In genomic region chr7:99979081-99979480, GRCm38 (mm10) we compare ENCODE assay signal across 8 mouse cellular contexts. TPM values are rescaled to one million over a fixed set of nuclear protein-coding genes. Genes with fewer than 3 reads are reported as not detected.
DNase-seq lines count a peak whose midpoint lies in the region; ATAC-seq and TF ChIP-seq lines count a peak whose summit lies in the region.

No protein-coding gene starts in this region.

- TF ChIP-seq CTCF in gastrocnemius, adult 2 months (IDR thresholded peaks at IDR 0.05) = no peak

- H3K4me3 ChIP-seq in gastrocnemius, adult 2 months = peak overlapping the region; percentile 99
- H3K4me3 ChIP-seq in forebrain, embryonic 13.5 days = peak overlapping the region; percentile 97
- H3K4me3 ChIP-seq in liver, embryonic 13.5 days (replicated peaks) = peak overlapping the region; percentile 93

- 7% methylated on average over 6 of the region's 6 CpGs for WGBS in forebrain, embryonic 13.5 days
- 12% methylated on average over 6 of the region's 6 CpGs for WGBS in liver, embryonic 13.5 days (ENCODE audit: insufficient replicate concordance)

- peak overlapping the region; percentile 80 for H3K4me2 ChIP-seq in forebrain, embryonic 13.5 days
- peak overlapping the region; percentile 98 for H3K4me2 ChIP-seq in liver, embryonic 13.5 days

- 0 out of 2 replicates have a peak, but pooled peaks cover 2% of the 10 kb centered on the region for H3K36me3 ChIP-seq in forebrain, embryonic 13.5 days (ENCODE audit: poor library complexity, severe bottlenecking)
- no peaks in the 10 kb centered on the region for H3K36me3 ChIP-seq in liver, embryonic 13.5 days

- peak overlapping the region; percentile 95 for H3K9ac ChIP-seq in forebrain, embryonic 13.5 days
- peak overlapping the region; percentile 96 for H3K9ac ChIP-seq in liver, embryonic 13.5 days

- ATAC-seq in forebrain, embryonic 13.5 days = no peak
- ATAC-seq in liver, embryonic 13.5 days (ENCODE audit: low read depth) = no peak

- H3K4me1 ChIP-seq in forebrain, embryonic 13.5 days = peaks cover 32% of the 10 kb centered on the region
- peaks cover 47% of the 10 kb centered on the region for H3K4me1 ChIP-seq in liver, embryonic 13.5 days (replicated peaks)

- no peaks in the 10 kb centered on the region for H3K27me3 ChIP-seq in forebrain, embryonic 13.5 days
- H3K27me3 ChIP-seq in liver, embryonic 13.5 days = no peaks in the 10 kb centered on the region

- peak overlapping the region; percentile 97 for H3K27ac ChIP-seq in gastrocnemius, adult 2 months
- no peak overlapping the region for H3K27ac ChIP-seq in forebrain, embryonic 13.5 days
- H3K27ac ChIP-seq in liver, embryonic 13.5 days = peak overlapping the region; percentile 85

- intact Hi-C loops in gastrocnemius, adult 2 months (cut with DNase I) = no loop called here

- DNase-seq in gastrocnemius, adult 2 months = no peak
- DNase-seq in gastrocnemius, adult 8-10 months (ENCODE audit: low spot score in 2 of 2) = no peak
- peak; percentile 43 for DNase-seq in 416B (ENCODE audit: low read depth)
- DNase-seq in liver, embryonic 13.5 days = no peak
- DNase-seq in urinary bladder, adult 2 months (ENCODE audit: low spot score) = no peak
- DNase-seq in left cerebral cortex, adult 8-10 months (ENCODE audit: low spot score in 2 of 2) = no peak
- no peak for DNase-seq in spleen, postnatal 14 days (ENCODE audit: low spot score in 2 of 2)

- H3K9me3 ChIP-seq in forebrain, embryonic 13.5 days (replicated peaks) = no peaks in the 10 kb centered on the region; the same call in 1 of the 2 replicates
- no peaks in the 10 kb centered on the region for H3K9me3 ChIP-seq in liver, embryonic 13.5 days (replicated peaks)

RNA-seq across cellular contexts. Expression of gene Rnf169, which starts 1.2 kb away (rescaled TPM):
- 1 to 10 TPM; 8.1 to 10.0 TPM for total RNA-seq in gastrocnemius, adult 2 months (2021)
- 1 to 10 TPM; 5.3 to 6.3 (median 5.5) TPM for total RNA-seq in gastrocnemius, adult 8-10 months (2022)
- 3.8 and 5.5 TPM in 2 replicates for polyA plus RNA-seq in forebrain, embryonic 13.5 days (2015; fragmentation: Nextera tagmentation; extraction: Ambion mirVana)
- polyA plus RNA-seq in liver, embryonic 13.5 days (2015; fragmentation: Nextera tagmentation; extraction: Ambion mirVana) = 1.2 and 1.3 TPM in 2 replicates
- 5.2 and 8.0 TPM in 2 replicates for polyA plus RNA-seq in urinary bladder, adult 2 months (2012; rRNA removed)
- total RNA-seq in left cerebral cortex, adult 8-10 months (2022) = 10 to 100 TPM; 49.0 to 54.0 (median 51.9) TPM

RNA-seq across cellular contexts. Expression of gene Chrdl2, which starts 26.9 kb away (rescaled TPM):
- total RNA-seq in gastrocnemius, adult 2 months (2021) = 1 to 10 TPM; 2.0 to 3.2 TPM
- 1 to 10 TPM; 1.0 to 1.5 (median 1.2) TPM for total RNA-seq in gastrocnemius, adult 8-10 months (2022)
- polyA plus RNA-seq in forebrain, embryonic 13.5 days (2015; fragmentation: Nextera tagmentation; extraction: Ambion mirVana) = not detected in 2 replicates
- not detected in 2 replicates for polyA plus RNA-seq in liver, embryonic 13.5 days (2015; fragmentation: Nextera tagmentation; extraction: Ambion mirVana)
- 4.3 and 8.0 TPM in 2 replicates for polyA plus RNA-seq in urinary bladder, adult 2 months (2012; rRNA removed)
- total RNA-seq in left cerebral cortex, adult 8-10 months (2022) = under 1 TPM; 0.19 to 0.61 (median 0.48) TPM

Comparison
In these comparisons a context has a peak if more than half of its experiments do, and no peak if none do; other contexts are left out.
1. RNA of gene Rnf169, which starts 1.2 kb away (total RNA-seq): 49.0 to 54.0 TPM in left cerebral cortex, adult 8-10 months; 8.1 to 10.0 TPM in gastrocnemius, adult 2 months and 5.3 to 6.3 TPM in gastrocnemius, adult 8-10 months; every median in the first group is over 4 times any median in the second.
2. Peak in every context shown above with its lines, with median percentiles within 50 percentile points of each other: H3K4me3 ChIP-seq.